Mouse (Mus musculus) hindbrain, embryonic 15.5 days (tissue): ENCODE data around the gene Gm26566. TPM values are rescaled to one million over a fixed set of nuclear protein-coding genes. Genes with fewer than 3 reads are reported as not detected.

ENCODE experiments used
- ATAC-seq: fragments of 200-750 bp; cut with Nextera tagmentation; 2 replicates; pipeline ENCODE4 v1.8.0; 2017; ENCODE audit warnings: low read depth, moderate number of reproducible peaks, moderate TSS enrichment; ENCODE audit not compliant: low FRiP score
- H3K27ac ChIP-seq: fragments of 300-500 bp; sonication (generic); replicated peaks from 2 replicates; pipeline ENCODE4 v1.5.1; 2015; ENCODE audit warnings: mild to moderate bottlenecking, inconsistent platforms
- H3K27me3 ChIP-seq: fragments of 300-500 bp; sonication (generic); 2 replicates; pipeline ENCODE4 v1.6.1; 2015; ENCODE audit warnings: control low read depth, inconsistent platforms
- H3K36me3 ChIP-seq: fragments of 300-500 bp; sonication (generic); 2 replicates; pipeline ENCODE4 v1.6.1; 2015; ENCODE audit warnings: control low read depth, inconsistent platforms
- H3K4me1 ChIP-seq: fragments of 300-500 bp; sonication (generic); replicated peaks from 2 replicates; pipeline ENCODE4 v1.6.1; 2015; ENCODE audit warnings: control low read depth, inconsistent platforms
- H3K4me2 ChIP-seq: fragments of 300-500 bp; sonication (generic); 2 replicates; pipeline ENCODE4 v1.6.1; 2015; ENCODE audit warnings: moderate library complexity, mild to moderate bottlenecking, inconsistent platforms
- H3K4me3 ChIP-seq: fragments of 300-500 bp; sonication (generic); 2 replicates; pipeline ENCODE4 v1.5.1; 2015; ENCODE audit warnings: mild to moderate bottlenecking, inconsistent platforms
- H3K9ac ChIP-seq: fragments of 300-500 bp; sonication (generic); 2 replicates; pipeline ENCODE4 v1.6.1; 2015; ENCODE audit warnings: inconsistent platforms
- H3K9me3 ChIP-seq: fragments of 300-500 bp; sonication (generic); 2 replicates; pipeline ENCODE4 v1.6.1; 2016; ENCODE audit warnings: control low read depth, inconsistent platforms
- WGBS: fragments of 180-500 bp; shearing (Covaris S2); methylation state at CpG from one replicate; pipeline ENCODE4 v1.1.7; 2015; 5-methylcytosine and 5-hydroxymethylcytosine counted together
- polyA plus RNA-seq: library from polyadenylated mRNA; unstranded; fragments of >200 nt; fragmentation: Nextera tagmentation; extraction: Ambion mirVana; gene quantifications from 2 replicates; pipeline ENCODE4 v1.2.1, GENCODE M21; 2015

The Gm26566 gene
- polyA plus RNA-seq, 1 experiment from 2014 or later: 1.2 TPM

- Histone ChIP-seq H3K27ac (no peak overlapping the region), H3K4me1 (no peaks in the 10 kb centered on the region), H3K9me3 (no peaks in the 10 kb centered on the region), H3K4me3 (no peak overlapping the region), H3K27me3 (no peaks in the 10 kb centered on the region), H3K9ac (no peak overlapping the region), H3K36me3 (no peaks in the 10 kb centered on the region), H3K4me2 (no peak overlapping the region)
- no peak for ATAC-seq
- WGBS: 89% methylated on average over 1 of the region's 1 CpGs
Measured at GRCm38 (mm10) chr4:88699301-88699700, 22.3 kb upstream of the Gm26566 start.

DNA sequence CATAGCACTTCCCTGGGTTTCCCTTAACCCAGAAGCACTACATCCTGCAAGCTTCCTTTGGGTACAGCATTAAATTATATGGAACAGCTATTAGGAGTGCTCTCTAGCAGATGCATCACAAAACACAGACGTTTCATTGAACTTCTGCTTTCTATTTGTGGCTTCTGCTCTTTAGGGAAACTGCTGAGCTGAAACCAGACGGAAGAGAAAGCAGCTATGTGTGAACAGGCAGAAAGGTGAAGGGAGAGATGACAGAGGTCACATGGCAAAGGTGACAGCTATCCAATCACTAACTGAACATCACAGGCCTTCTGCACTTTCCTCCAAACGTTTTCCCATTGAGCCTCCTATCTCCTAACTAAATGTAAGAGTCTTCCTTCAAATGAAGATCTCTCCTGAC, 15.7 kb upstream of the Gm26566 start:
- no peak overlapping the region for H3K4me2 ChIP-seq
- H3K27ac ChIP-seq: no peak overlapping the region
- H3K4me1 ChIP-seq: no peaks in the 10 kb centered on the region
- no peaks in the 10 kb centered on the region for H3K27me3 ChIP-seq
- H3K4me3 ChIP-seq: no peak overlapping the region
- H3K9me3 ChIP-seq: no peaks in the 10 kb centered on the region
- 0 out of 2 replicates have a peak, but pooled peaks cover 3% of the 10 kb centered on the region for H3K36me3 ChIP-seq
- no peak for ATAC-seq
- WGBS: 49% methylated on average over 3 of the region's 3 CpGs
- no peak overlapping the region for H3K9ac ChIP-seq

DNA sequence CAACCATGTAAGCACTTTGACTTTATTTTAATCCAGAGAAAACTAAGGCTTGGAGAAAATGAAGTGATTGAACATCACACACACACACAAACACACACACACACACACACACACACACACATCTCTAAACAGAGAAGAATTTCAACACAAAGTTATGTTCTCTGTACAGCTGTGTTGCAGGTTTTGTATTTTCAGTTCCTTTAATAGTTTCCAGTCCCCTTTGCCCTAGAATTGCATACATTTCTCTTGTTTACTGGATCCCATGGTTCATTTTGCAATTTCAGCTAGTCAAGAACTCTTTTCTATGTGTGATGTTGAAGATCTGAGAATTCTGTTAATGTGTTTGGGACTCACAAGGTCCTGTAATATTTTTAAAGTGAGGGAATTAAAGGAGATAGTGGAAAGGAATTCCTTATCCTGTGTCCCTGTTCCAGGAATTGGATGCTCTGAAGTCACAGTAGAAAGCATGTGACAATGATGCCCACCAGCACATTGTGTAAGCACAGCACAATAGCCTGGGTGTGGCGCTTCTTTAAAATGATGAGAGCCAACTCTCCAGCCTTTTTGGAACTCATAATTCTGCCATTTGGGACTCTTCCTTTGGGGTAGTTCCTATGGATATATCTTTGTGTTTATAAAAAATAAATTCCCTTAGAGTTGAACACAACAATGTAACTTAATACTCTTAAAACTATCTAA, 14.3 kb upstream of the Gm26566 start:
- no peak overlapping the region for H3K4me2 ChIP-seq
- WGBS: 95% methylated on average over 1 of the region's 1 CpGs
- H3K4me1 ChIP-seq: no peaks in the 10 kb centered on the region
- H3K36me3 ChIP-seq: 0 out of 2 replicates have a peak, but pooled peaks cover 3% of the 10 kb centered on the region
- no peak overlapping the region for H3K27ac ChIP-seq
- ATAC-seq: no peak
- H3K9ac ChIP-seq: no peak overlapping the region
- no peak overlapping the region for H3K4me3 ChIP-seq
- no peaks in the 10 kb centered on the region for H3K9me3 ChIP-seq
- no peaks in the 10 kb centered on the region for H3K27me3 ChIP-seq

- Histone ChIP-seq H3K36me3 (peaks cover 20% of the 10 kb centered on the region), H3K4me3 (no peak overlapping the region), H3K9ac (no peak overlapping the region), H3K4me2 (no peak overlapping the region), H3K9me3 (no peaks in the 10 kb centered on the region), H3K27ac (no peak overlapping the region), H3K4me1 (peaks cover 26% of the 10 kb centered on the region), H3K27me3 (no peaks in the 10 kb centered on the region)
- ATAC-seq: no peak
- 88% methylated on average over 1 of the region's 1 CpGs for WGBS
Measured at GRCm38 (mm10) chr4:88714281-88714680, 7.3 kb upstream of the Gm26566 start.

- no peak overlapping the region for H3K4me3 ChIP-seq
- H3K36me3 ChIP-seq: peaks cover 19% of the 10 kb centered on the region
- H3K27ac ChIP-seq: no peak overlapping the region
- H3K9ac ChIP-seq: no peak overlapping the region
- no peaks in the 10 kb centered on the region for H3K27me3 ChIP-seq
- ATAC-seq: no peak
- H3K4me2 ChIP-seq: no peak overlapping the region
- H3K4me1 ChIP-seq: peaks cover 32% of the 10 kb centered on the region
- no peaks in the 10 kb centered on the region for H3K9me3 ChIP-seq
Measured at GRCm38 (mm10) chr4:88715059-88715458, 6.5 kb upstream of the Gm26566 start.

- no peaks in the 10 kb centered on the region for H3K9me3 ChIP-seq
- H3K27ac ChIP-seq: no peak overlapping the region
- H3K4me3 ChIP-seq: peak overlapping the region; percentile 30
- peak overlapping the region; percentile 77 for H3K4me2 ChIP-seq
- peak overlapping the region; percentile 19 for H3K9ac ChIP-seq
- H3K27me3 ChIP-seq: no peaks in the 10 kb centered on the region
- peaks cover 45% of the 10 kb centered on the region for H3K4me1 ChIP-seq
- ATAC-seq: no peak
- H3K36me3 ChIP-seq: peaks cover 24% of the 10 kb centered on the region
- 58% methylated on average over 1 of the region's 1 CpGs for WGBS
Measured at GRCm38 (mm10) chr4:88718715-88719114, 2.9 kb upstream of the Gm26566 start.

DNA sequence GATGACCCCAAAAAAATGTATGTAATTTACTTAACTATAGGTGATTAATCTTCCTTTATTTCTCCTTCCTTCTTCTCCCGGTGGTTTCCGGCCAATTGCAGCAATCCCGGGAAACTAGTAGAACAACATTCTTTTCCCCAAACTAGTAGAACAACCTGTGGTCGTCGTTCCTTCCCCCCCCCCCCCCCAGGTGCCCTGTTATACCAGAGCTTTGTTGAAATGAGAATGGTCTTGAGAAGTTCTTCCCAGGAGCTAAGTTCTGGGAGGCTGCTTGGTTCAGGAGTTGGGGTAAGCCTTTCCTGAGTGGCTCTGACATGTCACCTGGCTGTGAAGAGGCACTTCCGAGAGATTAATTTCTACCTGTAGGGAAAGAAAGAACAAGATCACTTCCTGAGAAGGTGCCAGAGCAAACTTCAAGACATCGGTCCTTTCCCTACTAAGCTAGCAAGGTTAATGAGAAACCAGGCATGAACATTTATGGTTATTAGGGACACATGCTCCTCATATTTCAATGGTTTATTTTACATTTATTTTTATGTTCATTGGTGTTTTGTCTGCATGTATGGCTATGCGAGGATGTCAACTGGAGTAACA, 2.0 kb downstream of the Gm26566 start:
- H3K4me1 ChIP-seq: peaks cover 26% of the 10 kb centered on the region
- no peak overlapping the region for H3K4me3 ChIP-seq
- peaks cover 7% of the 10 kb centered on the region; the same call in 1 of the 2 replicates for H3K36me3 ChIP-seq
- H3K27ac ChIP-seq: no peak overlapping the region
- no peaks in the 10 kb centered on the region for H3K9me3 ChIP-seq
- H3K27me3 ChIP-seq: no peaks in the 10 kb centered on the region
- WGBS: 70% methylated on average over 8 of the region's 8 CpGs
- H3K9ac ChIP-seq: no peak overlapping the region
- no peak for ATAC-seq
- no peak overlapping the region for H3K4me2 ChIP-seq

- Histone ChIP-seq H3K4me1 (no peaks in the 10 kb centered on the region), H3K27ac (no peak overlapping the region), H3K27me3 (no peaks in the 10 kb centered on the region), H3K36me3 (no peaks in the 10 kb centered on the region), H3K9me3 (no peaks in the 10 kb centered on the region), H3K4me3 (no peak overlapping the region), H3K9ac (no peak overlapping the region), H3K4me2 (no peak overlapping the region)
- no peak for ATAC-seq
- WGBS: 88% methylated on average over 6 of the region's 6 CpGs
Measured at GRCm38 (mm10) chr4:88726727-88727126, 5.1 kb downstream of the Gm26566 start.

GRCm38 (mm10) chr4:88727324-88727723, 5.7 kb downstream of the Gm26566 start:
- Histone ChIP-seq H3K4me3 (no peak overlapping the region), H3K9me3 (no peaks in the 10 kb centered on the region), H3K27me3 (no peaks in the 10 kb centered on the region), H3K9ac (no peak overlapping the region), H3K4me2 (no peak overlapping the region), H3K27ac (no peak overlapping the region), H3K36me3 (no peaks in the 10 kb centered on the region), H3K4me1 (no peaks in the 10 kb centered on the region)
- no peak for ATAC-seq
- 0% methylated on average over 1 of the region's 1 CpGs for WGBS

DNA sequence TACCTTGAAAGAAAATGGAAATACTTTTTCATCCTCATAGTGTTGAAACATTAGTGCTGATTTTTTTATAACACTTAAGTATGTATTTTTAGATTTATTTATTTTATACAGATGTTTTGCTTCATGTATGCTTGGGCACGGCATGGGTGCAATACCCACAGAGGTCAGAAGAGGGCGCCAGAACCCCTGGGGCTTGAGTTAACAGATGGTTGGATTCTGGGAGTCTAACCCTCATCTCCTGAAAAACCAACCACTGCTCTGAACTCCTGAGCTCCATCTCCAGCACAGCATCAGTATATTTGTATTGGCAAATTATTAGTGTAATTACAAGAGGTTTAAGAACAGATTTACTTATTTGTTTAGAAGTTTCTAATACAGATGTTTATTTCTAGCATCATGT, 16.9 kb downstream of the Gm26566 start:
- H3K4me1 ChIP-seq: no peaks in the 10 kb centered on the region
- WGBS: 2% methylated on average over 2 of the region's 2 CpGs

GRCm38 (mm10) chr4:88739036-88739435, 17.4 kb downstream of the Gm26566 start:
- no peak overlapping the region for H3K9ac ChIP-seq
- H3K27me3 ChIP-seq: no peaks in the 10 kb centered on the region
- no peaks in the 10 kb centered on the region for H3K4me1 ChIP-seq
- no peak overlapping the region for H3K27ac ChIP-seq
- ATAC-seq: no peak
- no peak overlapping the region for H3K4me3 ChIP-seq
- 93% methylated on average over 6 of the region's 6 CpGs for WGBS
- H3K9me3 ChIP-seq: no peaks in the 10 kb centered on the region
- no peaks in the 10 kb centered on the region for H3K36me3 ChIP-seq
- no peak overlapping the region for H3K4me2 ChIP-seq

More for the DNA sequence above, 16.9 kb downstream of the Gm26566 start:
- no peaks in the 10 kb centered on the region for H3K27me3 ChIP-seq
- no peaks in the 10 kb centered on the region for H3K9me3 ChIP-seq
- no peak for ATAC-seq
- H3K4me3 ChIP-seq: no peak overlapping the region
- H3K27ac ChIP-seq: no peak overlapping the region
- no peak overlapping the region for H3K4me2 ChIP-seq
- H3K36me3 ChIP-seq: no peaks in the 10 kb centered on the region
- H3K9ac ChIP-seq: no peak overlapping the region

GRCm38 (mm10) chr4:88741426-88741825, 19.8 kb downstream of the Gm26566 start:
- no peak overlapping the region for H3K27ac ChIP-seq
- H3K27me3 ChIP-seq: no peaks in the 10 kb centered on the region
- H3K4me3 ChIP-seq: no peak overlapping the region
- no peak overlapping the region for H3K9ac ChIP-seq
- H3K9me3 ChIP-seq: no peaks in the 10 kb centered on the region
- no peak for ATAC-seq
- no peaks in the 10 kb centered on the region for H3K36me3 ChIP-seq
- H3K4me2 ChIP-seq: no peak overlapping the region
- no peaks in the 10 kb centered on the region for H3K4me1 ChIP-seq
- WGBS: 94% methylated on average over 4 of the region's 4 CpGs
